Mouse (Mus musculus): Measurements from ENCODE around the gene Olfml3. TPM values are rescaled to one million over a fixed set of nuclear protein-coding genes. Genes with fewer than 3 reads are reported as not detected.

The Olfml3 gene
- polyA plus RNA-seq, 2 experiments: 52.0 to 82.5 TPM

- Histone ChIP-seq H3K36me3 (ENCODE audit: control insufficient read depth, insufficient read depth, low read length) (peaks cover 84% of the 10 kb centered on the region), H3K27ac (replicated peaks; ENCODE audit: low read depth, low read length) (no peak overlapping the region), H3K4me2 (replicated peaks; ENCODE audit: low read depth, low read length, severe bottlenecking) (no peak overlapping the region), H3K9me3 (ENCODE audit: control insufficient read depth, low read length) (no peaks in the 10 kb centered on the region), H3K4me1 (ENCODE audit: control insufficient read depth, insufficient read depth, low read length) (no peaks in the 10 kb centered on the region), H3K27me3 (ENCODE audit: control insufficient read depth, insufficient read depth, low read length) (no peaks in the 10 kb centered on the region), H3K9ac (ENCODE audit: low read depth, low read length, severe bottlenecking) (no peak overlapping the region), H3K4me3 (replicated peaks; ENCODE audit: low read length) (no peak overlapping the region)
- TF ChIP-seq POLR2A (IDR thresholded peaks at IDR 0.05; ENCODE audit: borderline replicate concordance, extremely low read depth, insufficient read depth, insufficient read length): no peak
- ATAC-seq (ENCODE audit: low FRiP score, low read depth): no peak
- 84% methylated on average over 3 of the region's 3 CpGs for WGBS
- no peak for DNase-seq (ENCODE audit: low spot score)
Measured at GRCm38 (mm10) chr3:103755351-103755750, 17.6 kb upstream of the Olfml3 start.

GRCm38 (mm10) chr3:103751558-103751957 is 13.8 kb upstream of the Olfml3 start:
- Histone ChIP-seq H3K27me3 (ENCODE audit: control insufficient read depth, insufficient read depth, low read length) (no peaks in the 10 kb centered on the region), H3K4me1 (ENCODE audit: control insufficient read depth, insufficient read depth, low read length) (no peaks in the 10 kb centered on the region), H3K4me3 (replicated peaks; ENCODE audit: low read length) (no peak overlapping the region), H3K4me2 (replicated peaks; ENCODE audit: low read depth, low read length, severe bottlenecking) (no peak overlapping the region), H3K27ac (replicated peaks; ENCODE audit: low read depth, low read length) (no peak overlapping the region), H3K9ac (ENCODE audit: low read depth, low read length, severe bottlenecking) (no peak overlapping the region), H3K9me3 (ENCODE audit: control insufficient read depth, low read length) (no peaks in the 10 kb centered on the region), H3K36me3 (ENCODE audit: control insufficient read depth, insufficient read depth, low read length) (peaks cover 88% of the 10 kb centered on the region)
- WGBS: 91% methylated on average over 2 of the region's 2 CpGs
- ATAC-seq (ENCODE audit: low FRiP score, low read depth) (no peak), DNase-seq (ENCODE audit: low spot score) (no peak)
- TF ChIP-seq POLR2A (IDR thresholded peaks at IDR 0.05; ENCODE audit: borderline replicate concordance, extremely low read depth, insufficient read depth, insufficient read length): no peak

DNA sequence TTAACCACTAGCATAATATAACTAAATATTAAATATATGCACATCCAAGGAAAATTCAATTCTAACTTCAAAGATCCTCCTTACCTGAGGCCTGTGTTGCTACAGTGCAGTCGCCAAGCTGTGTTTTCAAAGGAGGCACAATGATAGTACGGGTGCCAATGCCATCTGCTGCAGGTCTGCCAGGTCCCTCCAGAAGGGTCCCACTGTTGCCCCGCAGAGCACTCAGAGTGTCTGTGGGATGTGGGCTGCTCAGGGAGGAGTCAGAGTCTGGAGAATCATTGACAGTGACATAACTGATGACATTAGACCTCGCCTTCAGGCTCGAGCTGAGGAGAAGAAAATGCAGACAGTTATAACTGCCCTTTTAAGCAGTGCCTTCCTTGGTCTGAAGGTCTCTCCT is 8.9 kb upstream of the Olfml3 start:
- no peak for TF ChIP-seq POLR2A (IDR thresholded peaks at IDR 0.05; ENCODE audit: borderline replicate concordance, extremely low read depth, insufficient read depth, insufficient read length)
- Histone ChIP-seq H3K9me3 (ENCODE audit: control insufficient read depth, low read length) (no peaks in the 10 kb centered on the region), H3K4me2 (replicated peaks; ENCODE audit: low read depth, low read length, severe bottlenecking) (no peak overlapping the region), H3K36me3 (ENCODE audit: control insufficient read depth, insufficient read depth, low read length) (peaks cover 83% of the 10 kb centered on the region), H3K9ac (ENCODE audit: low read depth, low read length, severe bottlenecking) (no peak overlapping the region), H3K4me1 (ENCODE audit: control insufficient read depth, insufficient read depth, low read length) (no peaks in the 10 kb centered on the region), H3K27me3 (ENCODE audit: control insufficient read depth, insufficient read depth, low read length) (no peaks in the 10 kb centered on the region), H3K27ac (replicated peaks; ENCODE audit: low read depth, low read length) (no peak overlapping the region), H3K4me3 (replicated peaks; ENCODE audit: low read length) (no peak overlapping the region)
- DNase-seq (ENCODE audit: low spot score): no peak
- no peak for ATAC-seq (ENCODE audit: low FRiP score, low read depth)
- 86% methylated on average over 5 of the region's 5 CpGs for WGBS

DNA sequence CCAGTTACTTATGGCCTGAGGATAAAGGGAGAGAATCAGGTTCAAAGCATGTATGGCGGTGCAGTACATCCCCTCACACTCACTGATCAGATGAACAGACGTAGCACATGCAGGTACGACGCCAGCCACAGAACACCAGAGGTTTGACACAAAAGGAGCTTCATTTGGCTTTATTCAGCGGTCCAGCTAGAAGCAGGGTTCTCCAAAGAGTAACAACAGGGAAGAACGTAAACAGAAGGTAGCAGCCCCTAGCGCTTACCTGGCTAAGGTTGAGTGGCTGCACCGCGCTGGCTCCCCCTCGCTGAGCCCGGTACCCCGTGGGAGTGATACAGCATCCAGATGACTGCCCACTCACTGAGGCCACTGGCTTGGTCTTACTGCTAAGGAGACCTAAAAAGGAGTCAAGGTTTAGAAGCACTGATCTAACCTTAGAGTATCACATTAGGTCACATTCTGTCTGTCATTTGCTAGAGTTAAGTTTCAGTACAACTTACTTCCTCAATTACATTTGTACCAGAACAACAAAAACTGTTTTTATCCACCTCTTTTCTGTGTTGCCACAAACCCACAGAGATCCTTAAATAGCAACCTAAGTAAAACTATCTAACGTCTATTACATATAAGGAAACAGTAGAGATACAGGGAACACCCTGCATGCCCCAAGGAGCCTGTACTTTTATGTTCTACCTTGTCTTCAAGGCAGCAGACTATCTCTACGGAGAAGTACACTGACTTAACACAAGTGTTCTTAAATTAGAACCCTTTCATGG is 7.4 kb upstream of the Olfml3 start:
- DNase-seq (ENCODE audit: low spot score) (no peak), ATAC-seq (ENCODE audit: low FRiP score, low read depth) (no peak)
- Histone ChIP-seq H3K9ac (ENCODE audit: low read depth, low read length, severe bottlenecking) (no peak overlapping the region), H3K9me3 (ENCODE audit: control insufficient read depth, low read length) (no peaks in the 10 kb centered on the region), H3K4me1 (ENCODE audit: control insufficient read depth, insufficient read depth, low read length) (no peaks in the 10 kb centered on the region), H3K27me3 (ENCODE audit: control insufficient read depth, insufficient read depth, low read length) (no peaks in the 10 kb centered on the region), H3K36me3 (ENCODE audit: control insufficient read depth, insufficient read depth, low read length) (peaks cover 72% of the 10 kb centered on the region), H3K4me2 (replicated peaks; ENCODE audit: low read depth, low read length, severe bottlenecking) (no peak overlapping the region), H3K4me3 (replicated peaks; ENCODE audit: low read length) (no peak overlapping the region), H3K27ac (replicated peaks; ENCODE audit: low read depth, low read length) (no peak overlapping the region)
- TF ChIP-seq POLR2A (IDR thresholded peaks at IDR 0.05; ENCODE audit: borderline replicate concordance, extremely low read depth, insufficient read depth, insufficient read length): no peak
- 85% methylated on average over 14 of the region's 14 CpGs for WGBS

DNA sequence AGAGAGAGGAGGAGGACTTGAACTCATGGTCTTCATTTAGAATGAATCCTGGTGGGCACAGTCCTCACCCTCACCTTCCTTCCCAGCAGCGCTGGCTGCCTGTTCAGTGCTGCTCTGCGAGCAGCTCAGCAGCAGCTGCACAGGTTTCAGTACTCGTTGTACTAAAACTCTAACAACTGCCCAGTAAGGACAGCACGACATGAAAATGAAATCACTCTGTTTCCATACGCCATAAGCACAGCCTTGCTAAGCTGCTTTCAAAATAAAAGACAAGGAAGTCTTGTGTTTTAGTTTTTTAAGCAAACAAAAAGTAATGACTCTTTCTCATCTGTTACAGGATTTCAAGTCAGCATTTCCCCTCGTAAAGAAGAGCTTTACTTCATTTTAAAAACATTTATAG is 5.4 kb upstream of the Olfml3 start:
- Histone ChIP-seq H3K4me2 (replicated peaks; ENCODE audit: low read depth, low read length, severe bottlenecking) (no peak overlapping the region), H3K9me3 (ENCODE audit: control insufficient read depth, low read length) (no peaks in the 10 kb centered on the region), H3K9ac (ENCODE audit: low read depth, low read length, severe bottlenecking) (no peak overlapping the region), H3K4me1 (ENCODE audit: control insufficient read depth, insufficient read depth, low read length) (peaks cover 5% of the 10 kb centered on the region; the same call in 1 of the 2 replicates), H3K4me3 (replicated peaks; ENCODE audit: low read length) (no peak overlapping the region), H3K36me3 (ENCODE audit: control insufficient read depth, insufficient read depth, low read length) (peaks cover 52% of the 10 kb centered on the region), H3K27me3 (ENCODE audit: control insufficient read depth, insufficient read depth, low read length) (no peaks in the 10 kb centered on the region), H3K27ac (replicated peaks; ENCODE audit: low read depth, low read length) (no peak overlapping the region)
- WGBS: 73% methylated on average over 6 of the region's 6 CpGs
- TF ChIP-seq POLR2A (IDR thresholded peaks at IDR 0.05; ENCODE audit: borderline replicate concordance, extremely low read depth, insufficient read depth, insufficient read length): no peak
- ATAC-seq (ENCODE audit: low FRiP score, low read depth): no peak
- DNase-seq (ENCODE audit: low spot score): no peak

Data from limb, embryonic 14.5 days (tissue).